Mouse (Mus musculus): ENCODE results near the gene Ror2. TPM values are rescaled to one million over a fixed set of nuclear protein-coding genes. Genes with fewer than 3 reads are reported as not detected.

Ror2 gene
- total RNA-seq, 2 experiments from 2014 or later = 5.3 to 5.8 TPM

DNA sequence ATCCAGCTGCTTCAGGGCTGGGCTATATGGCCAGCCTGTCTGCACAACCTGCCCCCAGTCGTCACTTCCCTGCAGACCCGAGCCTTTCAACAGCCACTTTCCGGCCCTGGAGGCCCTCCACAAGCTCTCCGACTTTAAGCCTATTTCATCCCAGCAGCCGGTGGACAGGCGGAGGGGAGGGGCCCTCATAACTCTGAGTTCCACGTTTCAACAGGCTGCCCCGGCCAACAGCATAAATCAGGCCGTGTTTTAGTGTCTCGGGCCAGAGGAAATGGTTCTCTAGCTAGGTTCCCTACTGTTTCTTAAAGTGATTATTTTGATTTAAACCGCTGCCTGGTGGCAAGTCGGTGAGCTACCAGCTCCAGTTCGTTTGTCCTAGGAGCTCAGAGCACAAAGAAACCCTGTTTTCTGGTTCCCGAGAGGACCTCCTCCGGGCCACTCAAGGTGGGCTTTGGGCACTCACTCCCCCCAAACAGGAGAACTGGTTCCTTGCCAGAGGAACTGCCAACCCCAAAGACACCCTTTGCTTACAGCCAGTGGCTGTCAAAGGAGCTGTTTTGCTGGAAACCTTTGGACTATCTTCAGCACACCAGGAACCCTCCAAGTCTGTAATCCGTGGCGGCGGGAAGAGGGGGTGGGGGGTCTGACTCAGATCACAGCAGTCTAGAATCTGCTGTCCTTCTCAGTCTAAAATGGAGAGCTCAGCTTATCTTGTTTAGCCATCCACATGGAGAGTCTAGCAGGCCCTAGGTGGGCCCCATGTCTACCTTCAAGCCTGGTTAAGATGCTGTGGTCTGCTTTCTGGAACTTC is 84.1 kb downstream of the Ror2 start:
- intact Hi-C loops (cut with DNase I) = no loop called here
- peak; percentile 65 to 68 for DNase-seq

- intact Hi-C loops (cut with DNase I) = no loop called here
- no peak for DNase-seq
Measured at GRCm38 (mm10) chr13:53200121-53200520, 85.8 kb downstream of the Ror2 start.

DNA sequence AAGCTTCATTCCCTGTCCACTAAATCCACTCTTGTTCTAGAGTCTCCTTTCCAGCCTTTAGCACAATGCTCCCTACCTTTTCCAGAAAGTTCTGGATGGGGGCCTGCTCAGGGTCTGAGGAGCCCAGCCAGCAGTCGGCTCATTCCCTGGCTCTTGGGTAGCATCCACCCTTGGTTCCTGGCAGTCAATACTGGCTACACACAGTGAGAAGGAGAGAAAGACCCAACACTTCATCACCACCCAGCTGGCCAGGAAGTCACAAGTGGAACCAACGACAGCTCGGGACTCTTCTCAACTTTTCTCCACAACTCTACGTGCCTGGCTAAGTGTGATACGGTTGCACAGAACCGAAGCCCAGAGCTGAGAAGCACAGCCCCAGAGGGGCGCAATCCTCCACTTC is 86.7 kb downstream of the Ror2 start:
- peak in 1 of 2 experiments; percentile 32 for DNase-seq
- intact Hi-C loops (cut with DNase I) = loop anchor here (5.0 kb wide), 1 partner anchor 52 kb away; no protein-coding TSS in a partner anchor

DNA sequence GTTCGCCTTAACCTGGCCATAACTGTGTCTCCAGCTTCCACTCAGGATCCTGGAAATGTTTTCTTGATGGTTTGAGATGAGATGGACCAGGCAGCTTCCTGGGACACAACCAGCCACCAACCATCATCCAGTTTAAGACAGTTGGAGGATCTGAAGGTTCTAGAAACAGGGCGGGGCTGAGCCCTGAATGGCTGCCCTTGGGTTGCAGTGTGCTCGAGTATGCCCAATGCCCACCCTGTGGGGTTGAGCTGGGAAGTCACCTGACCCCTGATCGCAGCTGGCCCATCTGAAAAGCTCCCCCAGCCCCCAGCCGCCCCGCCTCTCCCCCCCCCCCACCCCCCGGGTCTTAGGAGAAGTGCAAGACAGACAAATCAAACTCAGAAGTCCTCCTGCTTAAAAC is 89.2 kb downstream of the Ror2 start:
- intact Hi-C loops (cut with DNase I) = loop anchor here (5.0 kb wide), 1 partner anchor 49 kb away; no protein-coding TSS in a partner anchor
- no peak for DNase-seq

DNA sequence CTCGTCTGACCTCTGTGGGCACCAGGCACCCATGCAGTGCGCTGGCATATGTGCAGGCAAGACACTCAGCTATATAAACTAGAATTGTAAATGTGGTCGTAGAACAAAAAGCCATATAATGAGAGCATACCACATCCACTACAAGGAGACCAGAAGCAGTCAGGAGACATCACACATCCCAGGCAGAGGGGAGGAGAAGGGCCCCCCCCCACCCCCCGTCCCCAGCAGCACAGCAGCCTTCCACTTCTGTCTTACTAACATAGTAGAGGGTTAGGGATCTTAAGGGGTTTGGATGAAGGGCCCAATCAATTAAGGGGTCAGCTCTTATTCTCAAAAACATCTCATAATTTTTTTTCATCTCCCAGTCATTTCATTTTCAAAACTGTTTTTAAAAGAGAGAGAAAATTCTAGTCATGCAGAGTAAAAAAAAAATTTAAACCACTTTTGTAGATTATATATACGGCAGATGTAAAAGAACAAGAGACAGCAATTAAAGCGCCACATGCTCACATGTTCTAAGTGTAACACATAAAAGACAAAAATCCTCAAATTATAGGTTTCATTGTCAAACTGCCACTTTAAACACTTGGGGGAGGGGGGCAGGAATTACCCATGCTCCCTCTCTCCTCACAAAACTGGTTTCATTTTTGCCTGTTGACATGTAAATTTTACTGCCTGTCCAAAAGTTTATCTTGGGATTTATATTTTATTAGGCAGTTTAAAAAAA is 89.8 kb downstream of the Ror2 start:
- intact Hi-C loops (cut with DNase I) = loop anchor here (5.0 kb wide), 1 partner anchor 49 kb away; no protein-coding TSS in a partner anchor
- no peak for DNase-seq

DNA sequence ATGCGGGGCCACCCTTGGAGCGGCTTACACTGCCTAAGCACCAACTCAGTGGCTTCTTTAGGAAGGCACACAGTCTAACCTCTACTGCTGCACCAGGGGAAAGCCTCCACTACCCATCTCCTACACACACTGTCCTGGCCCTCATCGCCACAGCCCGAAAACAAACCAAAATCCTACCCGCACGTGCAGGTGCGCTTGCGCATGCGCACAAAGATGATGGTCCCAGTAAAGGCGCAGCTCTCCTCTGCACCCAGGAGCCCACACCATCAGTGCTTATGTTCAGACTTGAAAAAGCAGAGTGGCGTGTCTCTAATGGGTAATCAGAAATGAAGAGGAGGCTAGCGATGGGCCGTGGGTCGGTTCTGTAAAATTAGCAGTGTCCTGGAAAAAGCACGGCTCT is 91.6 kb downstream of the Ror2 start:
- intact Hi-C loops (cut with DNase I) = no loop called here
- no peak for DNase-seq

GRCm38 (mm10) chr13:53193713-53194112 is 92.2 kb downstream of the Ror2 start:
- peak in 1 of 2 experiments; percentile 37 for DNase-seq
- intact Hi-C loops (cut with DNase I) = no loop called here

GRCm38 (mm10) chr13:53192286-53192685 is 93.6 kb downstream of the Ror2 start:
- DNase-seq = no peak
- intact Hi-C loops (cut with DNase I) = no loop called here

DNA sequence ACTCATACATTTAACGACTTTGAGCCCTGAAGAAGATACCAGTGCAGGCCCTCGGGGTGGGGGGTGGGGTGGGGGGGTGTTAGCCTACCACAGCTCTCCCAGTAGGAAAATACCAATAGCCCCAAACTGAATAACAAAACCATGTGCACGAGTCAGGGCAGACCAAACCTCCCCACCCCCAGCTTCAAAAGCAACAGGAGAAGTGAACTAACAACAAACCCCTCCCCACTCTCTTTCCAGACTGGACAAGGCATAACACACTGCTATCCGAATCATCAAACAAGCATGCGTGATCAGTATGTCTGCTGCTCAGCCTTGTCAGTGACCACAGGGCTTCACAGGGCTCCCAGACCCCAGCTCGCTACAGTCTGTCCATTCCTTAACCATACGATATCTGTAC is 94.3 kb downstream of the Ror2 start:
- no peak for DNase-seq
- intact Hi-C loops (cut with DNase I) = no loop called here

- intact Hi-C loops (cut with DNase I) = no loop called here
- DNase-seq = no peak
Measured at GRCm38 (mm10) chr13:53188935-53189334, 97.0 kb downstream of the Ror2 start.

- no peak for DNase-seq
- intact Hi-C loops (cut with DNase I) = no loop called here
Measured at GRCm38 (mm10) chr13:53184858-53185257, 101.1 kb downstream of the Ror2 start.

DNA sequence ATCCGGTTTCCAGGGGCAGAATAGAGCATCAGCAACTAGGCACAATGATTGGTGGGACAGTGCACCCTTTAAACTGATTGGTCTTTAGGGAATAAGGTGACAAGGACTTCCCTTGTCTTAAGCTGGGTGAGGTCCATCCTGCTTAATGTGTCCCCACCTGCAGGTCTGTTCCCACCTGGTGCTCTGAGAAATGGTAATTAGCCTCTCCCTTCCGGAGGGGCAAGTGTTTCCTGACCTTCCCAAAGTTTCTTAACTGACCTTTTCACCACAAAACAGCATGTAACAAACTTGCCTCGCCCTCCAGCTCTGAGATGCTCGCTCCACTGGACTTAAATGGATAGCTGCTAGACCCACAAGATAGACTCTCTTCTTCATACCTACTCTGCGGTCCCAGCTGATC is 101.8 kb downstream of the Ror2 start:
- intact Hi-C loops (cut with DNase I) = no loop called here
- DNase-seq = no peak

- intact Hi-C loops (cut with DNase I) = no loop called here
- DNase-seq = no peak
Measured at GRCm38 (mm10) chr13:53183161-53183577, 102.8 kb downstream of the Ror2 start.

- intact Hi-C loops (cut with DNase I) = no loop called here
- DNase-seq = no peak
Measured at GRCm38 (mm10) chr13:53178594-53178993, 107.3 kb downstream of the Ror2 start.

DNA sequence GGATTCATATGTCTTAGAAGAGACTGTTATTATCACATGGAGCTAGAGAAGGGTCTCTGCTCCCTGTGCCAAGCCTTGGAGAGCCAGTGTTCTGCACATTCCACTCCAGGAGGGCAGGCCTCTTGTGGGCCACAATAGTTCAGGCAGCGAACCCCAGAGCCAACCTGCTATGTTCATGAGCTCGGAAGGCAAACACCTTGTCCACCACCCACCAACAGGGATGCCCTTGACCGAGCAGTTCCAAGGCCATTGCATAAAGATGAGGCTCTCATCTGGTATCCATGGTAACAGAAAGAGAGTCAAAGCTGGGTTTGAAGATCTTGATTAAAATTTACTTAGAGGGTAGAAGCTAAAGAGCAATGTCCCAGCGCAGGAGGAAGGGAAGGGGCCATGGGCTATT is 107.8 kb downstream of the Ror2 start:
- no peak for DNase-seq
- intact Hi-C loops (cut with DNase I) = no loop called here

- intact Hi-C loops (cut with DNase I) = no loop called here
- no peak for DNase-seq
Measured at GRCm38 (mm10) chr13:53177424-53177718, 108.6 kb downstream of the Ror2 start.

GRCm38 (mm10) chr13:53176695-53177423 is 109.1 kb downstream of the Ror2 start:
- no peak for DNase-seq
- intact Hi-C loops (cut with DNase I) = no loop called here

DNA sequence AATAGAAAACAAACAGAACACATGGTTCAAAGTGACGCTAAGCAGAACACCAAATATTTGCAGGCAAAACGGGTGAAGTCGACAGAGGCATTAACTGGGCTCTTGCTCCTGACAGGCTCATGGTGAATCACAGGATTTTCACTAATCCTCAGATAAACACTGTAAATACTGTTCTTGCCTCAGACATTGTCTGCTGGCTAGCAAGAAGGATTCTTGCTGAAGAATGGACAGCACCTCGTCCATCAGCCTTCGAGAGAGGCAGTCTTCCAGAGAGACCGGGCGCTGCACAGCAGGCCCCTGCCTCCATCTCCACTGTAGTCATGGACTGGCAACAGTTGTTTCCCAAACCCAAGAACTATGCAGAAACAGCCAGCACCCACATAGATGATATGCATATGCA is 110.9 kb downstream of the Ror2 start:
- intact Hi-C loops (cut with DNase I) = no loop called here
- DNase-seq = no peak

DNA sequence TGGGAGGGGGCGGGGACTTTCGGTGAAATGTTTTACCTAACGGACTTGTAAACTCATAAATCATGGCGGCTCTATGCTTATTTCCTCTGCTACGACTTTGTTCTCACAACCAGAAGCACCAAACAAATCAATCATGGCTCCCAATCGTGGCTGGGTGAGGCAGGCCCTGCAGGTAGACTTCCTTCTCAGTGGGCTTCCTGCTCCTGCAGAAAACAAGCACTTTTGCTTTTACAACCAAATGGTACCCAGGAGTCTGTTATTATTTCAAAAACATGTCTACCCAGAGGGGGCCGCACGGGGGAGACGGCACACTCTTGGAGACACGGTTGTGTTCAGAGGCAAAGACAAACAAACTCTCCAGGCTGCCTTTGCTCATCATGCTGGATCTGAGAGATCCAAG is 122.3 kb downstream of the Ror2 start:
- DNase-seq = no peak
- intact Hi-C loops (cut with DNase I) = no loop called here

DNA sequence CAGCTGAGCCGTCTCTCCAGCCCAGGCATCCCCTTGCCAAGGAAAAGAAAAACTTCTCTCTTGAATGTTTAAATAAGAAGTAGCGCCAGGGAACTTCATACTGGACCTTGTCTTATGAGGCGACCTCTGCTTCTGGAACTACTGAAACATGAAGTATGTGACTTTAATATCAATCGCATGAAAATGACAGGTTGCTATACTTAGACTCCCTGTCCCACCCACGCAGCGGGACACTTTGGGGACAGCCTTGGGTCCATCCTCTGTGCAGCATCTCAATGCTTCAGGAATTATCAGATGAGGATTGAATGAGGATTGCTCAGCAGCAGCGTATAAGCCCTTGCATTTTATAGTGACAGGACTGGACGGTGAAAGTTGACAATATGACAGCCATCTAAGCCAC is 122.9 kb downstream of the Ror2 start:
- no peak for DNase-seq
- intact Hi-C loops (cut with DNase I) = no loop called here

GRCm38 (mm10) chr13:53159501-53159900 is 126.4 kb downstream of the Ror2 start:
- intact Hi-C loops (cut with DNase I) = no loop called here
- DNase-seq = no peak

Data from heart, postnatal 10 days (tissue).